Comparison of ENCODE assay signal across 25 mouse cellular contexts in the genomic region with DNA sequence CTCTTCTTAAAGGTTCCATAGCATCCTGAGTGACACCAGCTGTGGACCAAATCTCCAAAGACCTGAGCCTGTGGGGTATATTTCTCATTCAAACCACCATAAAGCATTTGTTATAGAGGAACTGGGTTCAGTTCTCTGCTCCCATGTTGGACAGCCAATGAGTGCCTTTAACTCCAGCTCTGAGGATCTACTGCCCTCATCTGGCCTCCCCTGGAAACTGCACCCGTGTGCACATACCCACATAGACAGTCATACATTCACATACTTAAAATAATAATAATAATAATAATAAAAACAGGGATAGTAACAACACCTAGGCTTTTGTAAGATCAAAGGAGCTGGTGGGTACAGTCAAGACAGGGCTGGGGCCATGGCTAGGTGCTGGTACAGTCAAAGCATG.
"Had no signal": no experiment of that assay in that cellular context is flagged by ENCODE, and none has a peak within 500 bp of the region (broad histone marks: within the 10 kb centered on the region; RNA-seq: fewer than 3 reads in every experiment).

No protein-coding gene starts in this region.

- H3K27me3 ChIP-seq: limb, embryonic 12.5 days; limb, embryonic 15.5 days; lung, embryonic 15.5 days; midbrain, embryonic 15.5 days; neural tube, embryonic 13.5 days; stomach, embryonic 15.5 days had no signal

- H3K9me3 ChIP-seq: limb, embryonic 15.5 days; lung, embryonic 15.5 days; midbrain, embryonic 15.5 days; stomach, embryonic 15.5 days had no signal

- ATAC-seq: liver, postnatal 0 days; midbrain, embryonic 15.5 days had no signal

- DNase-seq: kidney, adult 18-20 months; kidney, adult 9 months; kidney, postnatal 14 days; kidney, postnatal 4 days; layer of hippocampus, adult 9-11 months; layer of hippocampus, postnatal 36 days; left cerebral cortex, postnatal 4 days; liver, postnatal 0 days; lung, postnatal 10 days; lung, postnatal 4 days; retina, postnatal 1 day; right cerebral cortex, postnatal 25 days; spleen, adult 18-20 months; thymus, adult 2 months; thymus, postnatal 36 days had no signal

- H3K27ac ChIP-seq: limb, embryonic 12.5 days; limb, embryonic 15.5 days; liver, embryonic 14.5 days; lung, embryonic 15.5 days; midbrain, embryonic 15.5 days; neural tube, embryonic 13.5 days; stomach, embryonic 15.5 days had no signal

- H3K36me3 ChIP-seq: limb, embryonic 12.5 days; limb, embryonic 15.5 days; lung, embryonic 15.5 days; midbrain, embryonic 15.5 days; neural tube, embryonic 13.5 days; stomach, embryonic 15.5 days had no signal

- H3K4me2 ChIP-seq: limb, embryonic 12.5 days; limb, embryonic 15.5 days; liver, embryonic 11.5 days; lung, embryonic 15.5 days; midbrain, embryonic 11.5 days; midbrain, embryonic 15.5 days; neural tube, embryonic 13.5 days; stomach, embryonic 15.5 days had no signal

- H3K9ac ChIP-seq: limb, embryonic 12.5 days; limb, embryonic 15.5 days; liver, embryonic 14.5 days; liver, postnatal 0 days; lung, embryonic 15.5 days; midbrain, embryonic 15.5 days; neural tube, embryonic 13.5 days; stomach, embryonic 15.5 days had no signal

- H3K4me1 ChIP-seq: limb, embryonic 12.5 days; limb, embryonic 15.5 days; lung, embryonic 15.5 days; midbrain, embryonic 15.5 days; stomach, embryonic 15.5 days had no signal

- H3K4me3 ChIP-seq: limb, embryonic 12.5 days; limb, embryonic 15.5 days; lung, embryonic 15.5 days; midbrain, embryonic 15.5 days; myocyte; neural tube, embryonic 13.5 days; stomach, embryonic 15.5 days had no signal
